Mouse (Mus musculus) cerebellum, postnatal 10 days (tissue): Measurements from ENCODE around the gene Ubb.

ENCODE experiments used
- DNase-seq, 2 experiments: peaks; one replicate each; pipeline ENCODE4 v3.0.0; 2021; ENCODE audit warnings: mixed read lengths in 2 of 2

Ubb gene

GRCm38 (mm10) chr11:62551226-62552119 lies 502 bp downstream of the Ubb start:
- peak; percentile 96 to 98 for DNase-seq

GRCm38 (mm10) chr11:62553186-62553585 lies 2.2 kb downstream of the Ubb start:
- DNase-seq = no peak

- DNase-seq = no peak
Measured at GRCm38 (mm10) chr11:62553633-62554032, 2.7 kb downstream of the Ubb start.

DNA sequence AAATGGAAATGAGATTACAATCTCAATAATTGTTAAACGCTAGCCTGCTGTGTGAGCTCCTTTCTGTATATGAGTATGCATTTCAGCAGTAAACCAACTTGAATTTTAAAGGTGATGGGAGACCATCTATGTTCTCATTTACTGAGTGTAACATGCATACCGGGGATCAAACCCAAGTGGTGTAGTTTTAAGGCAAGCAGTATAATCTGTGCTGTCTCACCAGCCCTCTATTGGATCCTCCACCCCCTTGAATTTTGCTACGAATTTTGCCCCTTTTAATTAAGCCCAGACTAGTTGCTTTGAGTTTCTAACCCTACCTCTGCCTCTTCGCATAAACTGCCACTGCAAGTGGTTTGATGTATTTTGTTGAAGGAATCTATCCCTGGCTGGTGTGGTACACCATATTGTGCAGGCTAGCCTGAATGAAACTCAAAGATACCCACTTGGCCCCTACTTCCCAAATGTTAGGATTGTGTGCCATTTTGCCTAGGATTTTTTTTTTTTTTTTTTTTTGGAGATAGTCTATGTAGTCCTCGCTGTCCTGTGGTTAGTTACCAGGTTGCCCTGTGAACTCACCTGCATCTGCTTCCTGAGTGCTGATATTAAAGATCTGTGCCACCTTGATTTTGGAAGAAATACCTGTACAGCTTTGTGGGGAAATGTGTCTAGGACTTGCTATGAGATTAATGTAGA lies 3.3 kb downstream of the Ubb start:
- DNase-seq = no peak

- no peak for DNase-seq
Measured at GRCm38 (mm10) chr11:62554934-62555517, 4.1 kb downstream of the Ubb start.

GRCm38 (mm10) chr11:62555896-62556412 lies 5.0 kb downstream of the Ubb start:
- DNase-seq = peak in 1 of 2 experiments; percentile 24

DNA sequence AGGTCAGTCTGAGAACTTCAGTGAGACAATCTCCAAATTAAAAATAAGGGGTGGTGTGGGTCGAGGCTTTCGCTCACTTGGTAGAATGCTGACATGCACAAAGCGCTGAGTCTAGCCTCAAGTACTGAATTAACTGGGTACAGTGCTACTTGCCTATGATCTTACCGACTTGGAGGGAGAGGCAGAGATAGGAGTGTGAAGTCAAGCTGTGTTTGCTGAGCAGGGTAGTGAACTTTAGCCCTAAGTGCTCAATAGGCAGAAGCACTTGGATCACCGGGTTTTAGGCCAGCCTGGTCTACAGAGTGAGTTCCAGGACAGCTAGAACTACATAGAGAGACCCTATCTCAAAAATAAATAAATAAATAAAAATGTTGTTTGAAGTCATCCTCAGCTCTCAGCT lies 6.2 kb downstream of the Ubb start:
- DNase-seq = no peak

- DNase-seq = no peak
Measured at GRCm38 (mm10) chr11:62558152-62558551, 7.2 kb downstream of the Ubb start.

- no peak for DNase-seq
Measured at GRCm38 (mm10) chr11:62558961-62559646, 8.1 kb downstream of the Ubb start.

DNA sequence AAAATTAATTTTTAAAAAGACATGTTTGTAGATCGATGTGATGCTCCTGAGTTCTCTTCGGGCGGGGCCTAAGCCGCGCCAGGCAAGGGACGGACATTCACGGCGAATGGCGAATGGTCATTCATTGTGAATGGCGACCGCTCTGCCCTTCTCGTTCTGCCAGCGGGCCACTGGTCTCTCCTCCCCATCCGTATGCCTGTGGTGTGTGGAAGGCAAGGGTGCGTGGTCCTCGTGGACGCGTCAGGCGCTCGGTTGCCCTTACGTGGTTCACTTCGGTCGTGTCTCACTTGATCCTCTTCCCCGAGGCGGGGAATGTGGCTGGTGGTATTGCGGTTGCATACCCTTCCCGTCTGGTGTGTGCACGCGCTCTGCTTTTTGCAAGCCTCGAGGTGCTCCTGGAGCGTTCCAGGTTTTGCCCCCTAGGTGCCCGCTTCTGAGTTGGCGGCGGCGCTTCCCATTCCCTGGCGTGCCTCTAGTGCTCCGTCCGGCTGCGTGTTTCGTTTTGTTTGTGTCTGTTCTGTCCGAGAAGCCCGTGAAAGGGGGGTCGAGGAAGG lies 9.6 kb downstream of the Ubb start:
- DNase-seq = peak; percentile 31 to 50

DNA sequence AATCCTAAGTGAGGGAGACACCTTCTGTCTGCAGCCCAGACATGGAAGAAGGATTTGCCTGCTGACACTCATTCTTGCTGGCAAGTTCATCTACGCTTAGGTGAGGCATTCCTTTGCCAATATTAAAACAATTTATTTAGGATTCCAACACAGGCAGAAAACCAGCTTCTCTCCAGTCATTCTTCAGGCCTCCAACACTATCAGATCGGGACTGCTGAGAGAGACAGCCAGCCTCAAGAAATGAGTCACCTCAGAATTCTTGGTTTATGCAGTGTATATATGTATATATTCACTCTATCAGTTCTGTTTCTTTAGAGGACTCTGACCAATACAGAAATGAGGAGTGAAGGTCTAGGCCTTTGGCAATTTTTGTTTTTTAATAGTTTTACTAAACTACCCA lies 12.6 kb downstream of the Ubb start:
- no peak for DNase-seq

DNA sequence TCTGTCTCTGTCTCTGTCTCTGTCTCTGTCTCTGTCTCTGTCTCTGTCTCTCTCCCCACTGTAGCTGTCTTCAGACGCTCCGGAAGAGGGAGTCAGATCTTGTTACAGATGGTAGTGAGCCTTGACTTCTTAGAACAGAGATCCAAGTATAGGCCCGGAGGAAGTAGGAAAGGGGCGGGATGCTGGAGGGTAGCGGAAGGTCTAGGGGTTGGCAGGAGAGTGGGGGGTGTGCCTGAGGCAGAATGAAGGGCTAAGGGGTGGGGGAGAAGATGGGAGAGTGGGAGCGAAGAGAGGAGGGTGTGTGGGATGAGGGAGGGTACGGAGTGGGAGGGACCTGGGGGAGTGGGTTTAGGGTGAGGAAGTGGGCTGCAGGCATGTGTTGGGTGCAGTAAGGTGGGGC lies 14.8 kb downstream of the Ubb start:
- no peak for DNase-seq

- DNase-seq = no peak
Measured at GRCm38 (mm10) chr11:62566211-62566610, 15.2 kb downstream of the Ubb start.

DNA sequence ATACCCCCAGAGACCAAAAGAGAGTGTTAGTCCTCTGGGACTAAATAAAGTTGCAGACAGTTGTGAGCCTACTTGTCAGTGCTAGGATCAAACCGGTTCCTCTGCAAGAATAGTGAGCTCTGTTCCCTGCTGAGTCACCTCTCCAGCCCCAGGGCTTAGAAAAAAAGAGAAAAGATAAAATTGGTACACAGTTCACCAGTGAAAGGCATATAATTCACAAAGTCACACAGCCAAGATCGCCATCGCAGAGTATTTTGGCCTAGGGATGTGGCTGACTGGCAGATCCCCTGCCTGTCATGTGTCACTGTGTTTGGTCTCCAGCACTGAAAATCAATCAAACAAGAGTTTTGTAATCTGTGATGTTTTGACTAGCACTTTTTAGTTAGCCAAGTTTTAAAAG lies 17.3 kb downstream of the Ubb start:
- DNase-seq = no peak

- no peak for DNase-seq
Measured at GRCm38 (mm10) chr11:62573959-62574702, 23.2 kb downstream of the Ubb start, which contains the start of gene Trpv2. Trpv2 (plus strand) TSS chr11:62574486.

GRCm38 (mm10) chr11:62574703-62575085 lies 23.7 kb downstream of the Ubb start:
- DNase-seq = no peak

GRCm38 (mm10) chr11:62575297-62575658 lies 24.3 kb downstream of the Ubb start:
- peak; percentile 96 to 97 for DNase-seq

- peak; percentile 90 to 92 for DNase-seq
Measured at GRCm38 (mm10) chr11:62575659-62576438, 24.9 kb downstream of the Ubb start.

- no peak for DNase-seq
Measured at GRCm38 (mm10) chr11:62576530-62577152, 25.7 kb downstream of the Ubb start.

DNA sequence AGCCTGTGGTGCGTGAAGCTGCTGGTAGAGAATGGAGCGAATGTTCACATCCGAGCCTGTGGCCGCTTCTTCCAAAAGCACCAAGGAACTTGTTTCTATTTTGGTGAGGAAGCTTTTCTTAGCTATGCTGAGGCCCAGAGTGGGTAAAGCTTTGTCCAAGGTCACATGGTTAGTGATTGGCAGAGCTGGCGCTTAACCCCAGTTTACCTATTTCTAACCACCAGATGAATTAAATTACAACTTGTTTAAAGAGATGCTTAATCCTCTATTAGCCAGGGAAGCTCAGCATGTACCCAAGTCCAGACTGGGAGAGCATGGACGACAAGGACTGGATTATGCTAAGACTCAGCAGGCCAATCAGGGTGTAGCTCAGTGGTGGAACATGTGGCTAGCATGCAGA lies 32.1 kb downstream of the Ubb start:
- no peak for DNase-seq
